Mouse (Mus musculus) liver, embryonic 12.5 days (tissue): ENCODE data around the gene Mpc1. TPM values are rescaled to one million over a fixed set of nuclear protein-coding genes. Genes with fewer than 3 reads are reported as not detected.

Experiments
- ATAC-seq: fragments of 200-750 bp; cut with Nextera tagmentation; 2 replicates; pipeline ENCODE4 v1.8.0; 2017; ENCODE audit warnings: moderate number of reproducible peaks, mild to moderate bottlenecking, moderate library complexity
- H3K27ac ChIP-seq: fragments of 300-500 bp; sonication (generic); 2 replicates; pipeline ENCODE4 v1.5.1; 2016; ENCODE audit warnings: mild to moderate bottlenecking
- H3K27me3 ChIP-seq: fragments of 300-500 bp; sonication (generic); replicated peaks from 2 replicates; pipeline ENCODE4 v1.6.1; 2016; ENCODE audit warnings: mild to moderate bottlenecking, moderate library complexity
- H3K36me3 ChIP-seq: fragments of 300-500 bp; sonication (generic); 2 replicates; pipeline ENCODE4 v1.6.1; 2016; ENCODE audit warnings: mild to moderate bottlenecking, moderate library complexity
- H3K4me1 ChIP-seq: fragments of 300-500 bp; sonication (generic); 2 replicates; pipeline ENCODE4 v1.6.1; 2016
- H3K4me2 ChIP-seq: fragments of 300-500 bp; sonication (generic); 2 replicates; pipeline ENCODE4 v1.6.1; 2016; ENCODE audit warnings: mild to moderate bottlenecking, moderate library complexity
- H3K4me3 ChIP-seq: fragments of 300-500 bp; sonication (generic); 2 replicates; pipeline ENCODE4 v1.5.1; 2016; ENCODE audit warnings: mild to moderate bottlenecking, moderate library complexity
- H3K9ac ChIP-seq: fragments of 300-500 bp; sonication (generic); 2 replicates; pipeline ENCODE4 v1.6.1; 2016; ENCODE audit warnings: mild to moderate bottlenecking, moderate library complexity
- H3K9me3 ChIP-seq: fragments of 300-500 bp; sonication (generic); replicated peaks from 2 replicates; pipeline ENCODE4 v1.6.1; 2016; ENCODE audit warnings: mild to moderate bottlenecking, moderate library complexity
- WGBS: fragments of 180-500 bp; shearing (Covaris S2); methylation state at CpG from one replicate; pipeline ENCODE4 v1.1.7; 2016; ENCODE audit not compliant: insufficient replicate concordance; 5-methylcytosine and 5-hydroxymethylcytosine counted together
- polyA plus RNA-seq: library from polyadenylated mRNA; unstranded; fragments of >200 nt; fragmentation: Nextera tagmentation; extraction: Ambion mirVana; gene quantifications from 2 replicates; pipeline ENCODE4 v1.2.1, GENCODE M21; 2016

Gene Mpc1
- polyA plus RNA-seq, 1 experiment from 2014 or later, result 102 TPM

- Histone ChIP-seq H3K4me3 (peak overlapping the region; percentile 91), H3K36me3 (peaks cover 3% of the 10 kb centered on the region; the same call in 1 of the 2 replicates), H3K27ac (peak overlapping the region; percentile 89), H3K4me1 (peaks cover 31% of the 10 kb centered on the region), H3K27me3 (no peaks in the 10 kb centered on the region), H3K4me2 (peak overlapping the region; percentile 85), H3K9me3 (no peaks in the 10 kb centered on the region), H3K9ac (peak overlapping the region; percentile 88)
- WGBS, result under 1% methylated on average over 77 of the region's 77 CpGs
- ATAC-seq, result peak; percentile 94
Observed at GRCm38 (mm10) chr17:8283526-8284253, 986 bp downstream of the Mpc1 start.

- H3K4me3 ChIP-seq, result peak overlapping the region; percentile 91
- peaks cover 7% of the 10 kb centered on the region; the same call in 1 of the 2 replicates for H3K36me3 ChIP-seq
- peak overlapping the region; percentile 85 for H3K4me2 ChIP-seq
- peak; percentile 40 for ATAC-seq
- peak overlapping the region; percentile 88 for H3K9ac ChIP-seq
- H3K27ac ChIP-seq, result peak overlapping the region; percentile 89
- no peaks in the 10 kb centered on the region for H3K9me3 ChIP-seq
- H3K4me1 ChIP-seq, result peaks cover 31% of the 10 kb centered on the region
- no peaks in the 10 kb centered on the region for H3K27me3 ChIP-seq
- WGBS, result under 1% methylated on average over 32 of the region's 32 CpGs
Observed at GRCm38 (mm10) chr17:8284254-8284661, 1.6 kb downstream of the Mpc1 start.

GRCm38 (mm10) chr17:8285056-8285455, 2.4 kb downstream of the Mpc1 start:
- 18% methylated on average over 8 of the region's 8 CpGs for WGBS
- Histone ChIP-seq H3K27me3 (no peaks in the 10 kb centered on the region), H3K9me3 (no peaks in the 10 kb centered on the region), H3K4me2 (peak overlapping the region; percentile 85), H3K4me1 (peaks cover 31% of the 10 kb centered on the region), H3K27ac (peak overlapping the region; percentile 89; the same call in 1 of the 2 replicates), H3K9ac (peak overlapping the region; percentile 88), H3K4me3 (peak overlapping the region; percentile 91), H3K36me3 (peaks cover 14% of the 10 kb centered on the region; the same call in 1 of the 2 replicates)
- ATAC-seq, result no peak

- Histone ChIP-seq H3K27me3 (no peaks in the 10 kb centered on the region), H3K36me3 (peaks cover 24% of the 10 kb centered on the region; the same call in 1 of the 2 replicates), H3K9ac (no peak overlapping the region), H3K9me3 (no peaks in the 10 kb centered on the region), H3K4me1 (peaks cover 31% of the 10 kb centered on the region), H3K27ac (no peak overlapping the region), H3K4me2 (no peak overlapping the region), H3K4me3 (no peak overlapping the region)
- no peak for ATAC-seq
- 82% methylated on average over 4 of the region's 4 CpGs for WGBS
Observed at GRCm38 (mm10) chr17:8286987-8287386, 4.3 kb downstream of the Mpc1 start.

GRCm38 (mm10) chr17:8289993-8290679, 7.4 kb downstream of the Mpc1 start:
- no peak for ATAC-seq
- H3K9ac ChIP-seq, result no peak overlapping the region
- H3K4me2 ChIP-seq, result no peak overlapping the region
- WGBS, result 76% methylated on average over 3 of the region's 3 CpGs
- peaks cover 32% of the 10 kb centered on the region; the same call in 1 of the 2 replicates for H3K36me3 ChIP-seq
- H3K4me1 ChIP-seq, result peaks cover 17% of the 10 kb centered on the region
- no peaks in the 10 kb centered on the region for H3K9me3 ChIP-seq
- no peaks in the 10 kb centered on the region for H3K27me3 ChIP-seq
- H3K27ac ChIP-seq, result no peak overlapping the region
- H3K4me3 ChIP-seq, result no peak overlapping the region

- ATAC-seq, result no peak
- Histone ChIP-seq H3K4me3 (no peak overlapping the region), H3K4me2 (no peak overlapping the region), H3K27ac (no peak overlapping the region), H3K4me1 (peaks cover 11% of the 10 kb centered on the region), H3K9ac (no peak overlapping the region), H3K27me3 (no peaks in the 10 kb centered on the region), H3K9me3 (no peaks in the 10 kb centered on the region), H3K36me3 (peaks cover 36% of the 10 kb centered on the region; the same call in 1 of the 2 replicates)
Observed at GRCm38 (mm10) chr17:8290736-8291135, 8.0 kb downstream of the Mpc1 start.

GRCm38 (mm10) chr17:8295825-8296224, 13.1 kb downstream of the Mpc1 start:
- no peak overlapping the region for H3K4me2 ChIP-seq
- peaks cover 25% of the 10 kb centered on the region; the same call in 1 of the 2 replicates for H3K36me3 ChIP-seq
- no peak overlapping the region for H3K4me3 ChIP-seq
- H3K4me1 ChIP-seq, result no peaks in the 10 kb centered on the region
- H3K9ac ChIP-seq, result no peak overlapping the region
- H3K9me3 ChIP-seq, result no peaks in the 10 kb centered on the region
- H3K27me3 ChIP-seq, result no peaks in the 10 kb centered on the region
- no peak for ATAC-seq
- no peak overlapping the region for H3K27ac ChIP-seq

- ATAC-seq, result no peak
- 75% methylated on average over 9 of the region's 9 CpGs for WGBS
- Histone ChIP-seq H3K36me3 (peaks cover 22% of the 10 kb centered on the region; the same call in 1 of the 2 replicates), H3K27ac (no peak overlapping the region), H3K4me1 (no peaks in the 10 kb centered on the region), H3K4me3 (no peak overlapping the region), H3K9me3 (no peaks in the 10 kb centered on the region), H3K27me3 (no peaks in the 10 kb centered on the region), H3K4me2 (no peak overlapping the region), H3K9ac (no peak overlapping the region)
Observed at GRCm38 (mm10) chr17:8296313-8296844, 13.7 kb downstream of the Mpc1 start.

GRCm38 (mm10) chr17:8297746-8298145, 15.0 kb downstream of the Mpc1 start:
- no peak overlapping the region for H3K27ac ChIP-seq
- WGBS, result 73% methylated on average over 5 of the region's 5 CpGs

GRCm38 (mm10) chr17:8298281-8298680, 15.6 kb downstream of the Mpc1 start:
- Histone ChIP-seq H3K9ac (no peak overlapping the region), H3K27me3 (no peaks in the 10 kb centered on the region), H3K4me2 (no peak overlapping the region), H3K4me1 (no peaks in the 10 kb centered on the region), H3K36me3 (peaks cover 20% of the 10 kb centered on the region; the same call in 1 of the 2 replicates), H3K27ac (no peak overlapping the region), H3K9me3 (no peaks in the 10 kb centered on the region), H3K4me3 (no peak overlapping the region)
- ATAC-seq, result no peak
- whole genome bisulfite sequencing, result 73% methylated on average over 2 of the region's 2 CpGs

More at GRCm38 (mm10) chr17:8297746-8298145, 15.0 kb downstream of the Mpc1 start:
- H3K4me3 ChIP-seq, result no peak overlapping the region
- H3K27me3 ChIP-seq, result no peaks in the 10 kb centered on the region
- H3K9me3 ChIP-seq, result no peaks in the 10 kb centered on the region
- peaks cover 22% of the 10 kb centered on the region; the same call in 1 of the 2 replicates for H3K36me3 ChIP-seq
- no peak overlapping the region for H3K9ac ChIP-seq
- H3K4me2 ChIP-seq, result no peak overlapping the region
- no peaks in the 10 kb centered on the region for H3K4me1 ChIP-seq
- ATAC-seq, result no peak

- no peaks in the 10 kb centered on the region for H3K4me1 ChIP-seq
- no peaks in the 10 kb centered on the region for H3K27me3 ChIP-seq
- H3K4me2 ChIP-seq, result no peak overlapping the region
- H3K9ac ChIP-seq, result no peak overlapping the region
- H3K27ac ChIP-seq, result no peak overlapping the region
- H3K9me3 ChIP-seq, result no peaks in the 10 kb centered on the region
- no peak overlapping the region for H3K4me3 ChIP-seq
- H3K36me3 ChIP-seq, result peaks cover 16% of the 10 kb centered on the region; the same call in 1 of the 2 replicates
- ATAC-seq, result no peak
Observed at GRCm38 (mm10) chr17:8299524-8299923, 16.8 kb downstream of the Mpc1 start.

- WGBS, result 72% methylated on average over 4 of the region's 4 CpGs
- Histone ChIP-seq H3K27ac (no peak overlapping the region), H3K9ac (no peak overlapping the region), H3K4me3 (no peak overlapping the region), H3K4me1 (no peaks in the 10 kb centered on the region), H3K9me3 (no peaks in the 10 kb centered on the region), H3K4me2 (no peak overlapping the region), H3K27me3 (no peaks in the 10 kb centered on the region), H3K36me3 (peaks cover 9% of the 10 kb centered on the region; the same call in 1 of the 2 replicates)
- ATAC-seq, result no peak
Observed at GRCm38 (mm10) chr17:8301515-8301914, 18.8 kb downstream of the Mpc1 start.
